Mouse (Mus musculus): ENCODE measurements at regions not wholly inside any gene's neighbourhood (a gene's known extent, or its start where the extent isn't known, plus 50 kb on each side); places are given as distances from the start of the nearest gene placed in this dataset.

DNA sequence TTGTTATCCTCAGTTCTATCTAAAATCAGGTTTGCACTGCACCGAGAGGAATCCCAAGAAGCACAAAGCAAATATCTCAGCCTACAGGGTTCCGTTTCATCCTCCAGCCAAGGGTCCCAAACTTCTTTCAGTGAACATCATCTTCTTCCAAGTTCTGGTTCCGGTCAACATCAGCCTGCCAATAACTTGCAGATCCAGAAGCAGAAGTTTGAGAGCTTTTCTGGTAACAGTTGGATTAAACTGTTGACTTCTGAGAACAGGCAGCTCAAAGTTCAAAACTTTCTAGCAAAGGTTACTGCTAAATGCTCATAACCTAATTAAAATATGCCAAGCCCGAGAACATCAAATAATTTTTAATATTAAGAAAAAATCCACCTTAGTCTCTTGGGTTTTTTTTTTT is 237.0 kb upstream of the Gm37988 start:
- no peak for TF ChIP-seq POLR2A (IDR thresholded peaks at IDR 0.05; ENCODE audit: borderline replicate concordance, extremely low read depth, low read depth, low read length)
- no peak for TF ChIP-seq CTCF (IDR thresholded peaks at IDR 0.05; ENCODE audit: insufficient read depth, low read length)

All from lung, adult 2 months (tissue).